Mouse (Mus musculus): Measurements from ENCODE around the gene Gpr107. TPM values are rescaled to one million over a fixed set of nuclear protein-coding genes. Genes with fewer than 3 reads are reported as not detected.

Gpr107 gene
- polyA plus RNA-seq, 1 experiment from 2014 or later = 36.4 TPM

DNA sequence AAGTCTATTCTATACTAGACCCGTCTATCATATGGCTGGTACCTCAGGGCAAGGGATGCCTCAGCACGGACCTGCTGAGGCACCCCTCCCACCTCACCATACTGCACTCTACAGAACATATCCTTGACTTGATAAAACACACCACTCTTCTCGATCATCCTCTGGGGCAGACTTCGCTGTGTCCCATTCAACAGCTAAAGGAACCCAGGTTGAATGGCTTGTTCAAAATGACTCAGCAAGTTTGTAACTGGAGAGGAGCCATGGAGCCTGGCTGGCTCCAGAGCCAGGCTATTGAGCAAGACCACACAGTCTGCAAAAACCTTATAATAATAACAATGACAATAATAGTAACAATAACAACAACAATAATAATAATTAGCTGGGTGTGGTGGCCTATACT, 24.2 kb upstream of the Gpr107 start:
- 66% methylated on average over 4 of the region's 4 CpGs for WGBS
- Histone ChIP-seq H3K27ac (no peak overlapping the region), H3K36me3 (no peaks in the 10 kb centered on the region), H3K4me3 (replicated peaks) (no peak overlapping the region), H3K4me2 (no peak overlapping the region), H3K9me3 (no peaks in the 10 kb centered on the region), H3K9ac (replicated peaks) (no peak overlapping the region), H3K27me3 (no peaks in the 10 kb centered on the region), H3K4me1 (replicated peaks) (peaks cover 47% of the 10 kb centered on the region)
- ATAC-seq (ENCODE audit: insufficient number of reproducible peaks, insufficient read depth, low FRiP score, low TSS enrichment, low read depth) = no peak

GRCm38 (mm10) chr2:31129742-31130518, 22.2 kb upstream of the Gpr107 start:
- Histone ChIP-seq H3K27me3 (no peaks in the 10 kb centered on the region), H3K27ac (no peak overlapping the region), H3K4me2 (no peak overlapping the region), H3K4me3 (replicated peaks) (no peak overlapping the region), H3K4me1 (replicated peaks) (peaks cover 43% of the 10 kb centered on the region), H3K9ac (replicated peaks) (no peak overlapping the region), H3K9me3 (no peaks in the 10 kb centered on the region), H3K36me3 (no peaks in the 10 kb centered on the region)
- no peak for ATAC-seq (ENCODE audit: insufficient number of reproducible peaks, insufficient read depth, low FRiP score, low TSS enrichment, low read depth)
- 85% methylated on average over 14 of the region's 14 CpGs for WGBS

DNA sequence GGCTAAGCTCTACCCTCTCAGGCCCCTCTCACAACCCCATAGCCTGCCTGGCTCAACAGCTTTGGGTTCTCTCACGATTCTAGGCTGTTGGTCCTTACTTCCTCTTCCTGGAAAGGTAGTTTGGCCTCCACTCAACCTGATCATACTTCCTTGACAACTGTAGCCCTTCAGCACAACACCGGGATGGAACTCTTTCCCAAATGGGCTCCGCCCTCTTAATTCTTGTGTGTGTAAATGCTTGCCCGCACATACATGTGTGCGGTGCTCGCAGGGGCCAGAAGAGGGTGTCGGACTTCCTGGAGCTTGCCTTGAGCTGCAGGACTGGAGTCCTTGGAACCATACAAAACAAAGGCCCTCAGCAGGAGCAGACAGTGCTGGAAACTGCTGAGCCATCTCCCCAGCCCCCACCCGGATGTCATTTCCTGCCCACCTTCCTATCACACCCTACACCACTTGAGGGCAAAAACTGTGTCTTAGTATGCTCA, 21.3 kb upstream of the Gpr107 start:
- Histone ChIP-seq H3K27ac (no peak overlapping the region), H3K9me3 (no peaks in the 10 kb centered on the region), H3K9ac (replicated peaks) (no peak overlapping the region), H3K4me2 (no peak overlapping the region), H3K4me3 (replicated peaks) (no peak overlapping the region), H3K4me1 (replicated peaks) (peaks cover 43% of the 10 kb centered on the region), H3K27me3 (no peaks in the 10 kb centered on the region), H3K36me3 (no peaks in the 10 kb centered on the region)
- WGBS = 78% methylated on average over 8 of the region's 8 CpGs
- ATAC-seq (ENCODE audit: insufficient number of reproducible peaks, insufficient read depth, low FRiP score, low TSS enrichment, low read depth) = no peak

DNA sequence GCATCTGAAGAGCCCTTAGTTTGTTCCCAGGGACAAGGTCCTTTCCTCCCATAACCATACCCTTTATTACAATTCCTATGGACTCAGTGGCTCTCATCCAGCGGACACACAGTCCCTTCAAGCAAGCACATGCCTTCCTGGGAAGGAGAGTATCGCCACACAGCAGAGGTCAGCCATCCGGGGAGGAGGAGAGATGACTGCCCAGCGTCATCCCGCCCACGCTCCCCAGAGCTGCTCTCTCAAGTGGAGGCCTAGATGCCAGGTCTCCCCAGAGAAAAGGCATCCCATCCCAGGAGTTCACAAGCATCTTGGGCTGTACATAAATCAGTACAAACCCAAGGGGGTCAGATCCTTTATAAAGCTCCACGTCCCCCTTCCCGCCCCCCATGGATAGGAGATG, 19.4 kb upstream of the Gpr107 start:
- no peaks in the 10 kb centered on the region for H3K9me3 ChIP-seq

DNA sequence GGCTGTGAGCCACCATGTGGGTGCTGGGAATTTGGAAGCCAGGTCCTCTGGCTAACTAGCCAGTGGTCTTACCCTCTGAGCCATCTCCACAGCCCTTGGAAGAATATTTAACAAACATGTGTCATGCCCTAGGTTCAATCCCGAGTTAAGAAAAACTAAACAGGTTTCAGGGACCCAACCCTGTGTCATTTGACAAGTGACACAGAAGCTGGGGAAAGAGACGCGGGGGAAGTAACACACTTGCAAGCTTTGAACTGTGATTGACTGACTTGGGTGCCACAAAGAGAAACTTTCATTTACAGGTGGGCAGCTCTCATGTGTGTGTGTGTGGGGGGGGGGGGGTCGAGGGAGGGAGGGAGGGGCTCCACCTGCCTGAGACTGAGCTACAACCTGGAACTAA, 18.1 kb upstream of the Gpr107 start:
- H3K4me1 ChIP-seq (replicated peaks) = peaks cover 39% of the 10 kb centered on the region
- ATAC-seq (ENCODE audit: insufficient number of reproducible peaks, insufficient read depth, low FRiP score, low TSS enrichment, low read depth) = no peak
- H3K27me3 ChIP-seq = no peaks in the 10 kb centered on the region

More for the DNA sequence above, 19.4 kb upstream of the Gpr107 start:
- Histone ChIP-seq H3K36me3 (no peaks in the 10 kb centered on the region), H3K27ac (no peak overlapping the region), H3K27me3 (no peaks in the 10 kb centered on the region), H3K4me3 (replicated peaks) (no peak overlapping the region), H3K9ac (replicated peaks) (no peak overlapping the region), H3K4me1 (replicated peaks) (peaks cover 42% of the 10 kb centered on the region), H3K4me2 (no peak overlapping the region)
- ATAC-seq (ENCODE audit: insufficient number of reproducible peaks, insufficient read depth, low FRiP score, low TSS enrichment, low read depth) = no peak
- WGBS = 78% methylated on average over 8 of the region's 8 CpGs

GRCm38 (mm10) chr2:31135512-31135931, 16.6 kb upstream of the Gpr107 start:
- no peak overlapping the region for H3K4me2 ChIP-seq
- no peak for ATAC-seq (ENCODE audit: insufficient number of reproducible peaks, insufficient read depth, low FRiP score, low TSS enrichment, low read depth)
- H3K27me3 ChIP-seq = peaks cover 6% of the 10 kb centered on the region; the same call in 1 of the 2 replicates
- 41% methylated on average over 13 of the region's 13 CpGs for WGBS
- no peaks in the 10 kb centered on the region for H3K9me3 ChIP-seq
- H3K36me3 ChIP-seq = no peaks in the 10 kb centered on the region
- H3K4me3 ChIP-seq (replicated peaks) = no peak overlapping the region
- H3K4me1 ChIP-seq (replicated peaks) = peaks cover 42% of the 10 kb centered on the region
- no peak overlapping the region for H3K27ac ChIP-seq
- H3K9ac ChIP-seq (replicated peaks) = no peak overlapping the region

More for the DNA sequence above, 18.1 kb upstream of the Gpr107 start:
- H3K9me3 ChIP-seq = no peaks in the 10 kb centered on the region
- 81% methylated on average over 3 of the region's 4 CpGs for WGBS
- no peaks in the 10 kb centered on the region for H3K36me3 ChIP-seq
- no peak overlapping the region for H3K4me3 ChIP-seq (replicated peaks)
- no peak overlapping the region for H3K9ac ChIP-seq (replicated peaks)
- no peak overlapping the region for H3K4me2 ChIP-seq
- no peak overlapping the region for H3K27ac ChIP-seq

GRCm38 (mm10) chr2:31136338-31136737, 15.8 kb upstream of the Gpr107 start:
- no peak for ATAC-seq (ENCODE audit: insufficient number of reproducible peaks, insufficient read depth, low FRiP score, low TSS enrichment, low read depth)
- 25% methylated on average over 12 of the region's 13 CpGs for WGBS

DNA sequence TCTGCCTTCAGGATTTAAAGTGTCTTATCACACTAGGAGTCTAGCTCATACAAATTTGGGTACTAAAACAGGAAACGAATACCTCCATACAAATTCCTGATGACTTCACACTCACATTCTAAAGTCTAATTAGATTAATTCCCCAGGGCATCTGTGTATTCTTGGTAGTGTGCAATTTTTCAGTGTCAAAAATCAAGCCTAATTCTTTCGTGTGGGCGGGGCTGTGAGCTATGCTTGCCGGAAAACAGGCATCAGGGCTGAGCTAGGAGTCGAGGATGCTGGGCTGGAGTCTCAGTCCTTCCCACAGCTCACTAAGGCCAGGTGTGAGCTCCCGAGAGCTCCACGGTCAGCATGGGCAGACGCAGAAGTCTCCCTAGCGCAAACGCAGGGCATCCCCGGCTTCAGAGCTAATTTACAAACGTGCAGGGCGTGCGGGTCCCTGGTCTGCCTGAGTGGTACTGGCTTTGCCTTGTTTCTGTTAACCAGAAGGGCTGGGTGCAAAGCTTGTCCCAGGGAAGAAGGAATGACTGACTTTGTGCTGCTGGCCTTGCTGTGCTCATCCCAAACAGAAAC, 15.0 kb upstream of the Gpr107 start:
- H3K9ac ChIP-seq (replicated peaks) = no peak overlapping the region
- no peak for ATAC-seq (ENCODE audit: insufficient number of reproducible peaks, insufficient read depth, low FRiP score, low TSS enrichment, low read depth)
- peaks cover 12% of the 10 kb centered on the region; the same call in 1 of the 2 replicates for H3K27me3 ChIP-seq
- H3K4me1 ChIP-seq (replicated peaks) = peaks cover 35% of the 10 kb centered on the region
- WGBS = 61% methylated on average over 14 of the region's 14 CpGs
- H3K4me2 ChIP-seq = no peak overlapping the region
- H3K4me3 ChIP-seq (replicated peaks) = no peak overlapping the region
- H3K9me3 ChIP-seq = no peaks in the 10 kb centered on the region
- no peaks in the 10 kb centered on the region for H3K36me3 ChIP-seq
- H3K27ac ChIP-seq = 0 out of 2 replicates have a peak overlapping the region, but pooled peaks have one; percentile 4

More at GRCm38 (mm10) chr2:31136338-31136737, 15.8 kb upstream of the Gpr107 start:
- Histone ChIP-seq H3K9me3 (no peaks in the 10 kb centered on the region), H3K4me1 (replicated peaks) (peaks cover 42% of the 10 kb centered on the region), H3K27me3 (peaks cover 12% of the 10 kb centered on the region; the same call in 1 of the 2 replicates), H3K4me2 (no peak overlapping the region), H3K36me3 (no peaks in the 10 kb centered on the region), H3K27ac (0 out of 2 replicates have a peak overlapping the region, but pooled peaks have one; percentile 29), H3K4me3 (replicated peaks) (no peak overlapping the region), H3K9ac (replicated peaks) (no peak overlapping the region)

DNA sequence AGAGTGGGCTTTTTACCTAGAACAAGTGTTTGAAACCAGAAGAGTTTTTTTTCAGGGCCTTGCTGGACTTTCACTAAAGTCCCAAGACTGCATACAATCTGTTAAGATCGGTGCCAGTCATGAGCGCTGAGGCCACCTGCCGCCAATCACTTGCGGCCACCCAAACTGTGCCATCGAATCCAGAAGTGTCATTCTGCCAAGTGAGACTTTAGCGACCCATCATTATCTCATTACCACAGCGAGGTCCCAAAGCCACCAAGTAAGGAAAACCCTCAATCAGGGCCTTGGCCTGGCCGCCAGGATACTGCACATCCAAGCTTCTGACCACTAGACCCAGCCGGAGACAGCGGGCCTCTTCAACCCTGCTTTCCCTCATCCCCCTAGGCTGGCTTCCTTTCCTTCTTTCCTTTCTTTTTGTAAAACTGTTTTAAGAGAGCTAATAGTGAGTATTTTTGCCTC, 12.9 kb upstream of the Gpr107 start:
- no peak for ATAC-seq (ENCODE audit: insufficient number of reproducible peaks, insufficient read depth, low FRiP score, low TSS enrichment, low read depth)
- Histone ChIP-seq H3K9ac (replicated peaks) (no peak overlapping the region), H3K9me3 (no peaks in the 10 kb centered on the region), H3K27me3 (peaks cover 12% of the 10 kb centered on the region; the same call in 1 of the 2 replicates), H3K4me1 (replicated peaks) (peaks cover 32% of the 10 kb centered on the region), H3K36me3 (no peaks in the 10 kb centered on the region), H3K4me2 (no peak overlapping the region), H3K27ac (no peak overlapping the region), H3K4me3 (replicated peaks) (no peak overlapping the region)
- WGBS = 82% methylated on average over 10 of the region's 10 CpGs

DNA sequence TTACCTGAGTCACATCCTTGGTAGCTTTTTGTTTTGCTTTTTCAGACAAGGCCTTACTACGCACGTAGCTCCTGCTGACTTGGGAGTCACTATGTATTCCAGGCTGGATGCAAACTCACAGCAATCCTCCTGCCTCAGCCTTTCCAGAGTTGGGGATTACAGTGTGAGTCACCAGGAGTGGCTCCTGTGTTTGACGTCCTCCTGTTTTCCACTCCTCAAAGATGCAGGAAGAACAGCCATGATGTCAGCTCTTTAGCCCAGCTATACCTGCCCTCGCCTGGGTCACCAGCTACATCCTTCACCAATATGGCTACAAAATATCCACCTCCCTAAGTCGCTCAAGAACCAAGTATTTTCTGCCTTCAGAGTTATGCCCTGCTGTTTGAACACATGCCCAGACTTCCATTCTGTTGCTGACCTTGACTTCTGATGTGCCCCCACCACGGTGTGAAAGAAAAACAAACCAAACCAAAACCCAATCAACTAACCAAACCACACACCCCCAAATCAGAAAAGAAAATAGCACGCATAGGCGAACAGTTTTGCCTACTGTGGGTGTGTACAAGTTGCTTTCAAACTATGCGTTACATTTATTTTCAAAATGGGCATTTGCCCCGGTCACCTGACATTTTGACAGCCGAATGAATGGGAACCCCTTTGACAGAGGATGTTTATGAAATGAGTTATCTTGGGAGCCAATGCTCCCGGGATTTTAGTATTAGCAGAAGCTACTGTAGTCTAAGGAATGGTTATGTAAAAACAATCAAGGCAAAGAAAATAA, 11.9 kb upstream of the Gpr107 start:
- Histone ChIP-seq H3K4me2 (peak overlapping the region; percentile 92), H3K36me3 (no peaks in the 10 kb centered on the region; the same call in 1 of the 2 replicates), H3K9me3 (no peaks in the 10 kb centered on the region), H3K4me1 (replicated peaks) (peaks cover 32% of the 10 kb centered on the region), H3K4me3 (replicated peaks) (peak overlapping the region; percentile 83), H3K27me3 (peaks cover 12% of the 10 kb centered on the region; the same call in 1 of the 2 replicates), H3K9ac (replicated peaks) (no peak overlapping the region), H3K27ac (no peak overlapping the region)
- 88% methylated on average over 12 of the region's 12 CpGs for WGBS
- no peak for ATAC-seq (ENCODE audit: insufficient number of reproducible peaks, insufficient read depth, low FRiP score, low TSS enrichment, low read depth)

DNA sequence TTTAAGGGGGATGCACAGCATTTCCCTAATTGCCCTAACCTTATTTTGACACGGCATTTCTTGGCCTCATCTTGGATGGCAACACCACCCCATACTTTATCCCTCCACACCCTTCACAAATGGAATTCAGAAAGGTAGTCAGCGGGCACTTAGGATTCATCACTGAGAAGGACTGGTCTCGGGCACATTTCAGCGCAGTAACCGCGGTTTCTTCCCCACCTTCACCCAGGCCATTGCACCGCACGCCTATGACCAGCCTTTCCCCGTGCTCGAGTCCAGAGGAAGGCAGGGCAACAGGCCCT, 11.4 kb upstream of the Gpr107 start:
- Histone ChIP-seq H3K4me2 (peak overlapping the region; percentile 92), H3K9ac (replicated peaks) (peak overlapping the region; percentile 90), H3K4me1 (replicated peaks) (peaks cover 32% of the 10 kb centered on the region), H3K27ac (no peak overlapping the region), H3K4me3 (replicated peaks) (peak overlapping the region; percentile 83), H3K9me3 (no peaks in the 10 kb centered on the region), H3K27me3 (peaks cover 12% of the 10 kb centered on the region; the same call in 1 of the 2 replicates), H3K36me3 (peaks cover 3% of the 10 kb centered on the region; the same call in 1 of the 2 replicates)
- 9% methylated on average over 10 of the region's 10 CpGs for WGBS
- no peak for ATAC-seq (ENCODE audit: insufficient number of reproducible peaks, insufficient read depth, low FRiP score, low TSS enrichment, low read depth)
